Comparison of ENCODE assay signal across 11 mouse cellular contexts in genomic region chr17:48362966-48363365, GRCm38 (mm10). TPM values are rescaled to one million over a fixed set of nuclear protein-coding genes. Genes with fewer than 3 reads are reported as not detected.
A peak's percentile ranks its signal among the peaks of the same experiment; 100 is the strongest.
DNase-seq lines count a peak whose midpoint lies in the region; ATAC-seq and TF ChIP-seq lines count a peak whose summit lies in the region.
"Had no signal": no experiment of that assay in that cellular context is flagged by ENCODE, and none has a peak within 500 bp of the region (broad histone marks: within the 10 kb centered on the region; RNA-seq: fewer than 3 reads in every experiment).

No protein-coding gene starts in this region.

- no peak overlapping the region for H3K27ac ChIP-seq in limb, embryonic 14.5 days (replicated peaks; ENCODE audit: low read depth, low read length)
- no peak overlapping the region for H3K27ac ChIP-seq in limb, embryonic 10.5 days
- H3K27ac ChIP-seq: liver, embryonic 15.5 days had no signal

- DNase-seq in cerebellum, adult 11 months, result peak; percentile 10
- peak; percentile 55 for DNase-seq in limb, embryonic 14.5 days (ENCODE audit: low spot score)
- no peak for DNase-seq in limb, embryonic 10.5 days (ENCODE audit: low spot score)
- peak; percentile 18 for DNase-seq in cerebellum, adult 9-11 months
- DNase-seq in kidney, postnatal 4 days, result peak; percentile 64 to 66

- H3K4me3 ChIP-seq in limb, embryonic 14.5 days (replicated peaks; ENCODE audit: low read length), result no peak overlapping the region
- H3K4me3 ChIP-seq in limb, embryonic 10.5 days, result no peak overlapping the region
- H3K4me3 ChIP-seq: liver, embryonic 15.5 days had no signal

- no peak overlapping the region for H3K9ac ChIP-seq in limb, embryonic 14.5 days (ENCODE audit: low read depth, low read length, severe bottlenecking)
- H3K9ac ChIP-seq: liver, embryonic 15.5 days had no signal

- no peaks in the 10 kb centered on the region for H3K36me3 ChIP-seq in limb, embryonic 14.5 days (ENCODE audit: control insufficient read depth, insufficient read depth, low read length)
- H3K36me3 ChIP-seq in limb, embryonic 10.5 days, result no peaks in the 10 kb centered on the region
- H3K36me3 ChIP-seq: liver, embryonic 15.5 days had no signal

- no peaks in the 10 kb centered on the region for H3K4me1 ChIP-seq in limb, embryonic 14.5 days (ENCODE audit: control insufficient read depth, insufficient read depth, low read length)
- H3K4me1 ChIP-seq in limb, embryonic 10.5 days, result no peaks in the 10 kb centered on the region

- 84% methylated on average over 8 of the region's 8 CpGs for WGBS in limb, embryonic 14.5 days
- 91% methylated on average over 8 of the region's 8 CpGs for WGBS in limb, embryonic 10.5 days

- no peaks in the 10 kb centered on the region for H3K27me3 ChIP-seq in limb, embryonic 14.5 days (ENCODE audit: control insufficient read depth, insufficient read depth, low read length)
- H3K27me3 ChIP-seq in limb, embryonic 10.5 days (ENCODE audit: low read depth, poor library complexity, severe bottlenecking), result no peaks in the 10 kb centered on the region
- H3K27me3 ChIP-seq: liver, embryonic 15.5 days had no signal

- no peaks in the 10 kb centered on the region for H3K9me3 ChIP-seq in limb, embryonic 14.5 days (ENCODE audit: control insufficient read depth, low read length)
- H3K9me3 ChIP-seq in limb, embryonic 10.5 days (replicated peaks), result no peaks in the 10 kb centered on the region
- H3K9me3 ChIP-seq: liver, embryonic 15.5 days had no signal

- H3K4me2 ChIP-seq in limb, embryonic 14.5 days (replicated peaks; ENCODE audit: low read depth, low read length, severe bottlenecking), result no peak overlapping the region
- H3K4me2 ChIP-seq: liver, embryonic 15.5 days had no signal

- no peak for ATAC-seq in cerebellum, adult (ENCODE audit: insufficient number of reproducible peaks, low FRiP score, low TSS enrichment)
- no peak for ATAC-seq in limb, embryonic 14.5 days (ENCODE audit: low FRiP score, low read depth)
- ATAC-seq in megakaryocyte progenitor cell, adult 5-6 weeks (replicated peaks; ENCODE audit: poor library complexity), result no peak
- no peak for ATAC-seq in erythroid progenitor cell, adult 5-6 weeks (replicated peaks; ENCODE audit: low FRiP score, poor library complexity, severe bottlenecking)

- no peak for TF ChIP-seq POLR2A in limb, embryonic 14.5 days (IDR thresholded peaks at IDR 0.05; ENCODE audit: borderline replicate concordance, extremely low read depth, insufficient read depth, insufficient read length)

RNA-seq across cellular contexts. Expression of gene Treml1, which starts 3.2 kb away (rescaled TPM):
- polyA plus RNA-seq in limb, embryonic 14.5 days (2012; rRNA removed), result 0.54 and 1.2 TPM in 2 replicates
- polyA plus RNA-seq in limb, embryonic 14.5 days (2014; fragmentation: Nextera tagmentation; extraction: Ambion mirVana), result 0.74 and 1.4 TPM in 2 replicates
- polyA plus RNA-seq in limb, embryonic 10.5 days (2016; fragmentation: Nextera tagmentation; extraction: Ambion mirVana), result 1.8 and 2.0 TPM in 2 replicates
- 0.24 and 0.62 TPM in 2 replicates for total RNA-seq in megakaryocyte progenitor cell, adult 5-6 weeks (2015)
- total RNA-seq in megakaryocyte progenitor cell, adult 5-6 weeks (2017), result not detected in 2 replicates
- not detected in 2 replicates for total RNA-seq in erythroid progenitor cell, adult 5-6 weeks (2015; ENCODE audit: low replicate concordance)
- total RNA-seq in erythroid progenitor cell, adult 5-6 weeks (2017; ENCODE audit: low replicate concordance), result not detected in 2 replicates
- polyA plus RNA-seq: C2C12; small intestine, adult 2 months had no signal

RNA-seq across cellular contexts. Expression of gene Trem2, which starts 16.8 kb away (rescaled TPM):
- 10.4 and 12.8 TPM in 2 replicates for polyA plus RNA-seq in limb, embryonic 14.5 days (2012; rRNA removed)
- 6.8 and 8.4 TPM in 2 replicates for polyA plus RNA-seq in limb, embryonic 14.5 days (2014; fragmentation: Nextera tagmentation; extraction: Ambion mirVana)
- polyA plus RNA-seq in limb, embryonic 10.5 days (2016; fragmentation: Nextera tagmentation; extraction: Ambion mirVana), result 0.51 and 0.59 TPM in 2 replicates
- total RNA-seq in megakaryocyte progenitor cell, adult 5-6 weeks (2015), result 3.4 and 5.7 TPM in 2 replicates
- 4.2 and 13.6 TPM in 2 replicates for total RNA-seq in megakaryocyte progenitor cell, adult 5-6 weeks (2017)
- 2.2 TPM in 1 of 2 replicates, not detected in the other for total RNA-seq in erythroid progenitor cell, adult 5-6 weeks (2015; ENCODE audit: low replicate concordance)
- 0.26 TPM in 1 of 2 replicates, not detected in the other for total RNA-seq in erythroid progenitor cell, adult 5-6 weeks (2017; ENCODE audit: low replicate concordance)
- polyA plus RNA-seq: C2C12; small intestine, adult 2 months had no signal

RNA-seq across cellular contexts. Expression of gene Nfya, which starts 46.7 kb away (rescaled TPM):
- 95.0 and 123 TPM in 2 replicates for polyA plus RNA-seq in limb, embryonic 14.5 days (2012; rRNA removed)
- 19.2 and 22.2 TPM in 2 replicates for polyA plus RNA-seq in limb, embryonic 14.5 days (2014; fragmentation: Nextera tagmentation; extraction: Ambion mirVana)
- polyA plus RNA-seq in limb, embryonic 10.5 days (2016; fragmentation: Nextera tagmentation; extraction: Ambion mirVana), result 21.9 and 26.4 TPM in 2 replicates
- total RNA-seq in megakaryocyte progenitor cell, adult 5-6 weeks (2015), result 103 and 105 TPM in 2 replicates
- 34.4 and 38.0 TPM in 2 replicates for total RNA-seq in megakaryocyte progenitor cell, adult 5-6 weeks (2017)
- 133 and 142 TPM in 2 replicates for total RNA-seq in erythroid progenitor cell, adult 5-6 weeks (2015; ENCODE audit: low replicate concordance)
- total RNA-seq in erythroid progenitor cell, adult 5-6 weeks (2017; ENCODE audit: low replicate concordance), result 69.3 and 110 TPM in 2 replicates

RNA-seq across cellular contexts. Expression of gene Oard1, which starts 46.8 kb away (rescaled TPM):
- 22.1 and 28.5 TPM in 2 replicates for polyA plus RNA-seq in limb, embryonic 14.5 days (2012; rRNA removed)
- polyA plus RNA-seq in limb, embryonic 14.5 days (2014; fragmentation: Nextera tagmentation; extraction: Ambion mirVana), result 46.8 and 46.9 TPM in 2 replicates
- polyA plus RNA-seq in limb, embryonic 10.5 days (2016; fragmentation: Nextera tagmentation; extraction: Ambion mirVana), result 75.0 and 80.3 TPM in 2 replicates
- 39.8 and 42.4 TPM in 2 replicates for total RNA-seq in megakaryocyte progenitor cell, adult 5-6 weeks (2015)
- total RNA-seq in megakaryocyte progenitor cell, adult 5-6 weeks (2017), result 57.9 and 60.9 TPM in 2 replicates
- 42.9 and 62.9 TPM in 2 replicates for total RNA-seq in erythroid progenitor cell, adult 5-6 weeks (2015; ENCODE audit: low replicate concordance)
- 81.9 and 87.0 TPM in 2 replicates for total RNA-seq in erythroid progenitor cell, adult 5-6 weeks (2017; ENCODE audit: low replicate concordance)

RNA-seq across cellular contexts. Expression of gene B430306N03Rik, which starts 47.0 kb away (rescaled TPM):
- polyA plus RNA-seq in limb, embryonic 14.5 days (2012; rRNA removed), result 0.18 and 0.45 TPM in 2 replicates
- 0.28 TPM in 1 of 2 replicates, not detected in the other for polyA plus RNA-seq in limb, embryonic 14.5 days (2014; fragmentation: Nextera tagmentation; extraction: Ambion mirVana)
- 0.09 TPM in 1 of 2 replicates, not detected in the other for polyA plus RNA-seq in limb, embryonic 10.5 days (2016; fragmentation: Nextera tagmentation; extraction: Ambion mirVana)
- total RNA-seq in megakaryocyte progenitor cell, adult 5-6 weeks (2015), result 8.3 and 11.9 TPM in 2 replicates
- 2.7 and 4.6 TPM in 2 replicates for total RNA-seq in megakaryocyte progenitor cell, adult 5-6 weeks (2017)
- 7.9 and 12.6 TPM in 2 replicates for total RNA-seq in erythroid progenitor cell, adult 5-6 weeks (2015; ENCODE audit: low replicate concordance)
- total RNA-seq in erythroid progenitor cell, adult 5-6 weeks (2017; ENCODE audit: low replicate concordance), result 2.6 and 8.1 TPM in 2 replicates
- polyA plus RNA-seq: C2C12 had no signal
